Mouse (Mus musculus) CH12.LX (cell line): ENCODE measurements around the gene Srsf2.
"Not testable (repeated sequence)": the region's sequence is repeated elsewhere in the genome, so short reads cannot be mapped to it uniquely, and the experiment has no call there.

Source experiments
- CHD2 ChIP-seq: IDR thresholded peaks from 2 replicates; pipeline ENCODE4 v1.6.1; 2011; ENCODE audit warnings: low read length, improper control_type of control experiment
- CTCF ChIP-seq, 2 experiments: IDR thresholded peaks in 1 of 2; conservative IDR thresholded peaks in 1 of 2; 2 replicates each; pipeline ENCODE4 v1.5.1; 2011 to 2012; ENCODE audit warnings: low read depth in 2 of 2, low read length in 2 of 2, improper control_type of control experiment in 1 of 2, inconsistent platforms in 1 of 2, mild to moderate bottlenecking in 1 of 2, moderate library complexity in 1 of 2
- ELF1 ChIP-seq: IDR thresholded peaks from 2 replicates; pipeline ENCODE4 v1.6.1; 2014; ENCODE audit warnings: low read depth, mild to moderate bottlenecking, inconsistent platforms, low read length, improper control_type of control experiment
- POLR2A ChIP-seq: IDR thresholded peaks from 2 replicates; pipeline ENCODE4 v1.6.1; 2011; ENCODE audit warnings: low read depth, mild to moderate bottlenecking, improper control_type of control experiment, low read length
- POLR2AphosphoS2 ChIP-seq: IDR thresholded peaks from 2 replicates; pipeline ENCODE4 v1.6.1; 2011; ENCODE audit warnings: low read depth, low read length, improper control_type of control experiment
- UBTF ChIP-seq: IDR thresholded peaks from 2 replicates; pipeline ENCODE4 v1.6.1; 2012; ENCODE audit warnings: low read depth, mild to moderate bottlenecking, inconsistent platforms, low read length, improper control_type of control experiment, moderate library complexity
- USF1 ChIP-seq: IDR thresholded peaks from 2 replicates; pipeline ENCODE4 v1.6.1; 2014; ENCODE audit warnings: low read depth, mild to moderate bottlenecking, inconsistent platforms, low read length, improper control_type of control experiment

DNA sequence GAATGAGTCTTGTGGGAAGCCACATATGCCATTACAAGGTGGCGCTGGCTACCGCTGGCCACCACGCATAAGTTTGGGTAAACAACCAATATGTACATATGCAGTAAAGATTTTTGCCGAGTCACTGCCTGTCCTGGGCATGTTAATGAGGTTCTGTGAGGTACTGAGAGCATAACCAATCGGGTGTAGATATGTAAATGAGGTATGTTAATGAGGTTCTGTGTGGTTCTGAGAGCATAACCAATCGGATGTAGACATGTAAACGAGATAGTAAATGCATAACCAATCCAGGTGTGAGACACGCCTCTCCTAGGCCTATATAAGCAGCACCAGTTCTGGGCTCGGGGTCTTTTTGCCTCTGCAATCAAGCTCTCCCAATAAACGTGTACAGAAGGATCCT, 49.7 kb upstream of the Srsf2 start:
- not testable (repeated sequence) for TF ChIP-seq CHD2; CTCF (conservative IDR thresholded peaks at IDR 0.05 in 1 of 2, IDR thresholded peaks at IDR 0.05 in 1 of 2; ENCODE audit: low read depth in 2 of 2, low read length in 2 of 2); POLR2AphosphoS2; ELF1; USF1; POLR2A; UBTF
